Mouse (Mus musculus) E14TG2a.4 (cell line): ENCODE measurements at regions not wholly inside any gene's neighbourhood (a gene's known extent, or its start where the extent isn't known, plus 50 kb on each side); places are given as distances from the start of the nearest gene placed in this dataset.

Source experiments
- CTCF ChIP-seq: conservative IDR thresholded peaks from 2 replicates; pipeline ENCODE4 v1.5.1; 2014; ENCODE audit warnings: low read length
- NANOG ChIP-seq: IDR thresholded peaks from 2 replicates; pipeline ENCODE4 v1.6.1; 2014; ENCODE audit warnings: borderline replicate concordance, low read length, mixed read lengths
- POU5F1 ChIP-seq: IDR thresholded peaks from 2 replicates; pipeline ENCODE4 v1.6.1; 2014; ENCODE audit warnings: low read length, borderline replicate concordance

GRCm38 (mm10) chr8:103125581-103125980 lies 340.1 kb upstream of the Cdh11 start:
- TF ChIP-seq CTCF: no peak
- TF ChIP-seq NANOG: no peak
- TF ChIP-seq POU5F1: no peak
